Mouse (Mus musculus) spleen, postnatal 4 days (tissue): Measurements from ENCODE around the gene Rnf207.

ENCODE experiments used
- DNase-seq, 2 experiments: peaks; one replicate each; pipeline ENCODE4 v3.0.0; 2022; ENCODE audit warnings: low spot score in 2 of 2

Rnf207 gene

GRCm38 (mm10) chr4:152294188-152294929 is 24.4 kb downstream of the Rnf207 start:
- DNase-seq, result no peak

- DNase-seq, result no peak
Observed at GRCm38 (mm10) chr4:152292102-152292765, 26.6 kb downstream of the Rnf207 start.

GRCm38 (mm10) chr4:152291562-152291961 is 27.2 kb downstream of the Rnf207 start, which contains the start of gene Hes3:
Gene Hes3, minus strand, starts transcription at chr4:152291662.
- DNase-seq, result no peak

- DNase-seq, result no peak
Observed at GRCm38 (mm10) chr4:152290991-152291390, 27.8 kb downstream of the Rnf207 start.

GRCm38 (mm10) chr4:152290385-152290784 is 28.4 kb downstream of the Rnf207 start:
- no peak for DNase-seq

GRCm38 (mm10) chr4:152288398-152288945 is 30.3 kb downstream of the Rnf207 start:
- DNase-seq, result no peak

GRCm38 (mm10) chr4:152287317-152288120 is 31.3 kb downstream of the Rnf207 start:
- no peak for DNase-seq

GRCm38 (mm10) chr4:152286887-152287286 is 31.9 kb downstream of the Rnf207 start:
- peak; percentile 56 to 88 for DNase-seq

GRCm38 (mm10) chr4:152286183-152286582 is 32.6 kb downstream of the Rnf207 start:
- no peak for DNase-seq

- peak in 1 of 2 experiments; percentile 39 for DNase-seq
Observed at GRCm38 (mm10) chr4:152285505-152285904, 33.3 kb downstream of the Rnf207 start.

- DNase-seq, result peak; percentile 81 to 94
Observed at GRCm38 (mm10) chr4:152283186-152283950, 35.4 kb downstream of the Rnf207 start.

- no peak for DNase-seq
Observed at GRCm38 (mm10) chr4:152282721-152283120, 36.1 kb downstream of the Rnf207 start.

GRCm38 (mm10) chr4:152281601-152282000 is 37.2 kb downstream of the Rnf207 start:
- DNase-seq, result no peak

GRCm38 (mm10) chr4:152278986-152279385 is 39.8 kb downstream of the Rnf207 start:
- no peak for DNase-seq

- no peak for DNase-seq
Observed at GRCm38 (mm10) chr4:152277916-152278315, 40.9 kb downstream of the Rnf207 start.

GRCm38 (mm10) chr4:152276389-152277347 is 42.1 kb downstream of the Rnf207 start:
- no peak for DNase-seq

- DNase-seq, result no peak
Observed at GRCm38 (mm10) chr4:152274681-152275131, 44.1 kb downstream of the Rnf207 start.

GRCm38 (mm10) chr4:152273621-152274236 is 45.1 kb downstream of the Rnf207 start, which contains the start of gene Gpr153:
Gene Gpr153, plus strand, starts transcription at chr4:152274232.
- DNase-seq, result no peak

- DNase-seq, result no peak
Observed at GRCm38 (mm10) chr4:152273191-152273590, 45.6 kb downstream of the Rnf207 start.
